Mouse (Mus musculus): ENCODE results near the gene Ccdc60. TPM values are rescaled to one million over a fixed set of nuclear protein-coding genes. Genes with fewer than 3 reads are reported as not detected.
"Not testable (repeated sequence)": the region's sequence is repeated elsewhere in the genome, so short reads cannot be mapped to it uniquely, and the experiment has no call there.

The Ccdc60 gene
- polyA plus RNA-seq, 1 experiment from 2014 or later, result 1.3 TPM

DNA sequence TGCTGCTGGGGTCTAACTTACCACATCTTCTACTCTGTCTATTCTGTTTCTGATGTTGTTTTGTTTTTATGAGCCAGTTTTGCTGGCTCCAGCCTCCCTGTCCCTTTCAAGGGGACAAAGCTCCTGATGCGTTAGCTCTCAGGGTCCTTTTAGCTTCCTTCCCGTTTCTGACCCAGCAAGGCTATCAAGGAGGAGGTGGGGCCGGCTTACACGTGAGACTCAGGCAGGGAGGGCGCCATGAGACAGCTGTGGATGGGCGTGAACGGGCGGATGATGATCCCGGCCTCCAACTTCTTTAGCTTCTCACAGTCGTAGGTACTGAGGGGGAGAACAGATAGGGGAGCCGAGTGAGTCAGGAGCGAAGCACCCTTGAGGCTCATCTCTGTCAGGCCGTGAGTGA, 108.2 kb downstream of the Ccdc60 start:
- H3K36me3 ChIP-seq, result no peaks in the 10 kb centered on the region
- no peak overlapping the region for H3K9ac ChIP-seq (replicated peaks)
- no peaks in the 10 kb centered on the region for H3K9me3 ChIP-seq (replicated peaks)
- no peaks in the 10 kb centered on the region for H3K27me3 ChIP-seq (replicated peaks)
- no peaks in the 10 kb centered on the region for H3K4me1 ChIP-seq
- no peak overlapping the region for H3K27ac ChIP-seq (replicated peaks)
- no peak for ATAC-seq (ENCODE audit: low FRiP score)
- no peak overlapping the region for H3K4me3 ChIP-seq (replicated peaks)
- 29% methylated on average over 13 of the region's 13 CpGs for WGBS
- no peak overlapping the region for H3K4me2 ChIP-seq

- Histone ChIP-seq H3K4me1 (no peaks in the 10 kb centered on the region), H3K27me3 (replicated peaks) (no peaks in the 10 kb centered on the region), H3K4me2 (no peak overlapping the region), H3K4me3 (replicated peaks) (no peak overlapping the region), H3K9ac (replicated peaks) (no peak overlapping the region), H3K36me3 (no peaks in the 10 kb centered on the region), H3K27ac (replicated peaks) (no peak overlapping the region), H3K9me3 (replicated peaks) (no peaks in the 10 kb centered on the region)
- 92% methylated on average over 6 of the region's 6 CpGs for WGBS
- no peak for ATAC-seq (ENCODE audit: low FRiP score)
These were observed 117.1 kb downstream of the Ccdc60 start for GRCm38 (mm10) chr5:116171721-116172120.

DNA sequence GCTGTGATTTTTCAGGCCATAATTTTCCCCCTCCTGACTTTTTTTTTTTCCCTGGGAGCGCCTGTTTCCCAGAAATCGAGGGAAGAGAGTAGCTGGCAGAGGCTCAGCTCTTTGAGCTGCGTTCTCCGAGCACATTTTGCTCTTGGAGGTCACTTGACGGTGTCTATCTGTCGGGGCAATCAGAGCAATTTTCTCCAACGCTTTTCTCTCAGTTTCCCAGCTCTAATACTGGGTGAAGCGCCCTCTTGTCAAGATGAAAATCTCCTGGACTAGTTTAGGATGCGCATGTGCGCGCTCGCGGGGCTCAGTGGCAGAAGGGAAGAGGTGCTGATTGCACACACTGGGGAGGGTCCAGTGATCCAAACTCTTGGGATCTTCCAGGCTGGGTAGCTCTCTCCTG, 121.8 kb downstream of the Ccdc60 start:
- H3K27me3 ChIP-seq (replicated peaks), result no peaks in the 10 kb centered on the region
- no peak overlapping the region for H3K4me3 ChIP-seq (replicated peaks)
- H3K4me1 ChIP-seq, result no peaks in the 10 kb centered on the region
- 77% methylated on average over 13 of the region's 13 CpGs for WGBS
- H3K27ac ChIP-seq (replicated peaks), result no peak overlapping the region
- no peak overlapping the region for H3K9ac ChIP-seq (replicated peaks)
- no peak for ATAC-seq (ENCODE audit: low FRiP score)
- no peaks in the 10 kb centered on the region for H3K36me3 ChIP-seq
- H3K9me3 ChIP-seq (replicated peaks), result no peaks in the 10 kb centered on the region
- no peak overlapping the region for H3K4me2 ChIP-seq

GRCm38 (mm10) chr5:116165203-116165888, 123.4 kb downstream of the Ccdc60 start:
- H3K36me3 ChIP-seq, result no peaks in the 10 kb centered on the region
- WGBS, result 55% methylated on average over 11 of the region's 11 CpGs
- no peaks in the 10 kb centered on the region for H3K4me1 ChIP-seq
- no peak overlapping the region for H3K9ac ChIP-seq (replicated peaks)
- ATAC-seq (ENCODE audit: low FRiP score), result no peak
- H3K27ac ChIP-seq (replicated peaks), result no peak overlapping the region
- no peak overlapping the region for H3K4me2 ChIP-seq
- no peaks in the 10 kb centered on the region for H3K9me3 ChIP-seq (replicated peaks)
- no peak overlapping the region for H3K4me3 ChIP-seq (replicated peaks)
- no peaks in the 10 kb centered on the region for H3K27me3 ChIP-seq (replicated peaks)

GRCm38 (mm10) chr5:116154811-116155210, 134.0 kb downstream of the Ccdc60 start:
- Histone ChIP-seq H3K4me3 (replicated peaks) (no peak overlapping the region), H3K9ac (replicated peaks) (no peak overlapping the region), H3K27me3 (replicated peaks) (no peaks in the 10 kb centered on the region), H3K27ac (replicated peaks) (no peak overlapping the region), H3K36me3 (no peaks in the 10 kb centered on the region), H3K9me3 (replicated peaks) (no peaks in the 10 kb centered on the region), H3K4me1 (0 out of 2 replicates have a peak, but pooled peaks cover 4% of the 10 kb centered on the region), H3K4me2 (no peak overlapping the region)
- 46% methylated on average over 2 of the region's 2 CpGs for WGBS
- ATAC-seq (ENCODE audit: low FRiP score), result no peak

GRCm38 (mm10) chr5:116146446-116146845, 142.3 kb downstream of the Ccdc60 start:
- ATAC-seq (ENCODE audit: low FRiP score); H3K9ac ChIP-seq (replicated peaks); H3K27ac ChIP-seq (replicated peaks); H3K9me3 ChIP-seq (replicated peaks); H3K36me3 ChIP-seq; H3K27me3 ChIP-seq (replicated peaks); H3K4me2 ChIP-seq; H3K4me3 ChIP-seq (replicated peaks); H3K4me1 ChIP-seq: not testable (repeated sequence)

DNA sequence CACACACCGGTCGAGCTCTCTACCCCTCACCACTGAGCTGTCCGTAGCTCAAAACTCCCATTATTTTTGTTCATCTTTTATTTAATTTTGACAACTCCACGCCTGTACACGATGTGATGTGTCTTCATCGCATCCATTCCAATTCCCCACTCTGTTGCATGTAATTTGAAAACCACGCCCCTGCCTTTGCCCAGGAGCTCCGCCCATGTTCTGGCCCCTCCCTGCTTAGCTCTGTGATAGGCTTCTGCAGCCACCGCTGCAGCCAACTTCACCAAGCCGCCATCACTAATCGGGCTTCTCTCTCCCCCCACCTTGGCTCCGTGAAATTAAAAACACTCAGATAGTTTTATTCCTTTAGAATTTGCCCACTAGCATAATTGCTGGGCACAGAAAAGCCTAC, 144.1 kb downstream of the Ccdc60 start:
- Histone ChIP-seq H3K4me2 (no peak overlapping the region), H3K4me1 (no peaks in the 10 kb centered on the region), H3K4me3 (replicated peaks) (no peak overlapping the region), H3K36me3 (no peaks in the 10 kb centered on the region), H3K9ac (replicated peaks) (no peak overlapping the region), H3K27ac (replicated peaks) (no peak overlapping the region), H3K9me3 (replicated peaks) (no peaks in the 10 kb centered on the region), H3K27me3 (replicated peaks) (no peaks in the 10 kb centered on the region)
- 77% methylated on average over 12 of the region's 12 CpGs for WGBS
- ATAC-seq (ENCODE audit: low FRiP score), result no peak

DNA sequence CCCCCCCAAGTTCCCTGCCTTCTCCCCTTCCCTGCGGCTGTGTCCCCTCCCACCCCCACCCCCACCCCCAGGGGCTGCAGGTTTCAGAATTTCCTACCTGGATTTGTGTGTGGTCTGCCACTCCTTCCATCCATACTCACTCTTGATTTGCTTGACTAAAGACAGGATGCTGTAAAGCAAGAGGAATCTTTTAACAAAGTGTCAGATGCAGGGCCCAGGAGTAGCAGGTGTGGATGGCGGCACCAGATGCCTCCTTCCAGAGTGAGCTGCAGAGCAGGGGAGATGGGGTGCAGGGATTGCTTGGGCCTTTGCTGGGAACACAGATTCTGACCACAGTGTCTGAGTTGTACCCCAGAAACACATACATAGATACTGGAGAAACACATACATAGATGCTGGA, 148.1 kb downstream of the Ccdc60 start:
- Histone ChIP-seq H3K27ac (replicated peaks) (no peak overlapping the region), H3K36me3 (no peaks in the 10 kb centered on the region), H3K27me3 (replicated peaks) (no peaks in the 10 kb centered on the region), H3K9ac (replicated peaks) (no peak overlapping the region), H3K4me2 (no peak overlapping the region), H3K4me3 (replicated peaks) (no peak overlapping the region), H3K4me1 (no peaks in the 10 kb centered on the region), H3K9me3 (replicated peaks) (no peaks in the 10 kb centered on the region)
- WGBS, result 40% methylated on average over 2 of the region's 2 CpGs
- no peak for ATAC-seq (ENCODE audit: low FRiP score)

- Histone ChIP-seq H3K4me2 (peak overlapping the region; percentile 17; the same call in 1 of the 2 replicates), H3K27ac (replicated peaks) (no peak overlapping the region), H3K36me3 (no peaks in the 10 kb centered on the region), H3K9me3 (replicated peaks) (no peaks in the 10 kb centered on the region), H3K4me3 (replicated peaks) (no peak overlapping the region), H3K27me3 (replicated peaks) (peaks cover 3% of the 10 kb centered on the region; the same call in 1 of the 2 replicates), H3K4me1 (peaks cover 3% of the 10 kb centered on the region; the same call in 1 of the 2 replicates), H3K9ac (replicated peaks) (no peak overlapping the region)
- peak; percentile 72; the same call in 1 of the 2 replicates for ATAC-seq (ENCODE audit: low FRiP score)
- WGBS, result 10% methylated on average over 11 of the region's 11 CpGs
These were observed 165.4 kb downstream of the Ccdc60 start for GRCm38 (mm10) chr5:116123344-116123743.

GRCm38 (mm10) chr5:116116567-116116966, 172.2 kb downstream of the Ccdc60 start:
- H3K4me3 ChIP-seq (replicated peaks), result no peak overlapping the region
- H3K9me3 ChIP-seq (replicated peaks), result no peaks in the 10 kb centered on the region
- H3K4me2 ChIP-seq, result no peak overlapping the region
- no peaks in the 10 kb centered on the region for H3K36me3 ChIP-seq
- no peak for ATAC-seq (ENCODE audit: low FRiP score)
- H3K4me1 ChIP-seq, result no peaks in the 10 kb centered on the region; the same call in 1 of the 2 replicates
- H3K27ac ChIP-seq (replicated peaks), result no peak overlapping the region
- H3K9ac ChIP-seq (replicated peaks), result no peak overlapping the region
- 48% methylated on average over 9 of the region's 9 CpGs for WGBS
- no peaks in the 10 kb centered on the region; the same call in 1 of the 2 replicates for H3K27me3 ChIP-seq (replicated peaks)

GRCm38 (mm10) chr5:116116110-116116509, 172.7 kb downstream of the Ccdc60 start:
- no peak overlapping the region for H3K27ac ChIP-seq (replicated peaks)
- no peak overlapping the region for H3K4me3 ChIP-seq (replicated peaks)
- no peaks in the 10 kb centered on the region for H3K36me3 ChIP-seq
- H3K4me1 ChIP-seq, result no peaks in the 10 kb centered on the region; the same call in 1 of the 2 replicates
- WGBS, result 66% methylated on average over 4 of the region's 4 CpGs
- no peak overlapping the region for H3K4me2 ChIP-seq
- no peaks in the 10 kb centered on the region for H3K9me3 ChIP-seq (replicated peaks)
- no peaks in the 10 kb centered on the region; the same call in 1 of the 2 replicates for H3K27me3 ChIP-seq (replicated peaks)
- ATAC-seq (ENCODE audit: low FRiP score), result no peak
- no peak overlapping the region for H3K9ac ChIP-seq (replicated peaks)

GRCm38 (mm10) chr5:116115071-116115834, 173.5 kb downstream of the Ccdc60 start:
- no peaks in the 10 kb centered on the region for H3K9me3 ChIP-seq (replicated peaks)
- H3K27me3 ChIP-seq (replicated peaks), result no peaks in the 10 kb centered on the region; the same call in 1 of the 2 replicates
- 49% methylated on average over 14 of the region's 14 CpGs for WGBS
- no peak overlapping the region for H3K9ac ChIP-seq (replicated peaks)
- no peak overlapping the region for H3K27ac ChIP-seq (replicated peaks)
- H3K4me1 ChIP-seq, result no peaks in the 10 kb centered on the region; the same call in 1 of the 2 replicates
- ATAC-seq (ENCODE audit: low FRiP score), result no peak
- H3K4me3 ChIP-seq (replicated peaks), result no peak overlapping the region
- H3K36me3 ChIP-seq, result no peaks in the 10 kb centered on the region
- H3K4me2 ChIP-seq, result no peak overlapping the region
